ENCODE assay signal across 26 mouse cellular contexts in genomic region chr6:136868921-136869320, GRCm38 (mm10). TPM values are rescaled to one million over a fixed set of nuclear protein-coding genes. Genes with fewer than 3 reads are reported as not detected.
DNase-seq lines count a peak whose midpoint lies in the region; ATAC-seq and TF ChIP-seq lines count a peak whose summit lies in the region.
"Had no signal": no experiment of that assay in that cellular context is flagged by ENCODE, and none has a peak within 500 bp of the region (broad histone marks: within the 10 kb centered on the region; RNA-seq: fewer than 3 reads in every experiment).

No protein-coding gene starts in this region.

- no peaks in the 10 kb centered on the region for H3K9me3 ChIP-seq in limb, embryonic 14.5 days (ENCODE audit: control insufficient read depth, low read length)
- no peaks in the 10 kb centered on the region for H3K9me3 ChIP-seq in limb, embryonic 10.5 days (replicated peaks)
- H3K9me3 ChIP-seq in limb, embryonic 15.5 days, result no peaks in the 10 kb centered on the region
- H3K9me3 ChIP-seq in midbrain, embryonic 13.5 days, result no peaks in the 10 kb centered on the region
- H3K9me3 ChIP-seq: embryonic facial prominence, embryonic 12.5 days; forebrain, embryonic 13.5 days; G1E; heart, embryonic 15.5 days; hindbrain, embryonic 13.5 days had no signal

- H3K9ac ChIP-seq in limb, embryonic 14.5 days (ENCODE audit: low read depth, low read length, severe bottlenecking), result no peak overlapping the region
- no peak overlapping the region for H3K9ac ChIP-seq in limb, embryonic 15.5 days
- no peak overlapping the region for H3K9ac ChIP-seq in midbrain, embryonic 13.5 days (replicated peaks)
- H3K9ac ChIP-seq: embryonic facial prominence, embryonic 12.5 days; forebrain, embryonic 13.5 days; forebrain, postnatal 0 days; heart, embryonic 15.5 days; hindbrain, embryonic 13.5 days had no signal

- ATAC-seq in limb, embryonic 14.5 days (ENCODE audit: low FRiP score, low read depth), result no peak; the same call in 1 of the 2 replicates
- ATAC-seq in limb, embryonic 15.5 days (ENCODE audit: insufficient number of reproducible peaks, low FRiP score, low TSS enrichment, low read depth), result no peak
- no peak for ATAC-seq in midbrain, embryonic 13.5 days
- ATAC-seq: activated CD4-positive, CD25-positive, alpha-beta regulatory T cell, adult 4 months; CD4-positive, CD25-positive, alpha-beta regulatory T cell, adult 4 months; forebrain, embryonic 13.5 days; forebrain, postnatal 0 days; hindbrain, postnatal 0 days; Patski had no signal

- no peak overlapping the region for H3K4me3 ChIP-seq in limb, embryonic 14.5 days (replicated peaks; ENCODE audit: low read length)
- H3K4me3 ChIP-seq in limb, embryonic 10.5 days, result no peak overlapping the region
- H3K4me3 ChIP-seq in limb, embryonic 15.5 days, result no peak overlapping the region
- no peak overlapping the region for H3K4me3 ChIP-seq in midbrain, embryonic 13.5 days (replicated peaks)
- H3K4me3 ChIP-seq: embryonic facial prominence, embryonic 12.5 days; forebrain, embryonic 13.5 days; heart, adult 2 months; heart, embryonic 15.5 days; hindbrain, embryonic 13.5 days had no signal

- H3K4me1 ChIP-seq in limb, embryonic 14.5 days (ENCODE audit: control insufficient read depth, insufficient read depth, low read length), result peaks cover 19% of the 10 kb centered on the region
- H3K4me1 ChIP-seq in limb, embryonic 10.5 days, result 0 out of 2 replicates have a peak, but pooled peaks cover 4% of the 10 kb centered on the region
- peaks cover 22% of the 10 kb centered on the region for H3K4me1 ChIP-seq in limb, embryonic 15.5 days
- no peaks in the 10 kb centered on the region for H3K4me1 ChIP-seq in midbrain, embryonic 13.5 days (replicated peaks)
- H3K4me1 ChIP-seq: forebrain, embryonic 13.5 days; hindbrain, embryonic 13.5 days had no signal

- peak; percentile 43 for DNase-seq in limb, embryonic 14.5 days (ENCODE audit: low spot score)
- no peak for DNase-seq in limb, embryonic 10.5 days (ENCODE audit: low spot score)
- peak; percentile 58 for DNase-seq in 3T3-L1 (ENCODE audit: low read depth, low spot score)
- DNase-seq in NIH3T3 (ENCODE audit: low read depth), result peak; percentile 62
- DNase-seq: adrenal gland, adult 2 months; adrenal gland, postnatal 25 days; B cell, adult 2 months; cerebellum, adult 8-10 months; cerebellum, postnatal 14 days; embryo, embryonic 11 days; forebrain, postnatal 0 days; gastrocnemius, postnatal 10 days; heart, adult 2 months; heart, postnatal 14 days had no signal

- no peak overlapping the region for H3K27ac ChIP-seq in limb, embryonic 14.5 days (replicated peaks; ENCODE audit: low read depth, low read length)
- no peak overlapping the region for H3K27ac ChIP-seq in limb, embryonic 10.5 days
- H3K27ac ChIP-seq in limb, embryonic 15.5 days, result 0 out of 2 replicates have a peak overlapping the region, but pooled peaks have one; percentile 38
- H3K27ac ChIP-seq in midbrain, embryonic 13.5 days, result no peak overlapping the region
- H3K27ac ChIP-seq: embryonic facial prominence, embryonic 12.5 days; forebrain, embryonic 13.5 days; heart, adult 2 months; heart, embryonic 15.5 days; hindbrain, embryonic 13.5 days; hindbrain, postnatal 0 days had no signal

- no peak for TF ChIP-seq POLR2A in limb, embryonic 14.5 days (IDR thresholded peaks at IDR 0.05; ENCODE audit: borderline replicate concordance, extremely low read depth, insufficient read depth, insufficient read length)

- 63% methylated on average over 5 of the region's 5 CpGs for WGBS in limb, embryonic 14.5 days
- 85% methylated on average over 5 of the region's 5 CpGs for WGBS in limb, embryonic 10.5 days
- 53% methylated on average over 5 of the region's 5 CpGs for WGBS in limb, embryonic 15.5 days
- 89% methylated on average over 5 of the region's 5 CpGs for WGBS in midbrain, embryonic 13.5 days

- H3K36me3 ChIP-seq in limb, embryonic 14.5 days (ENCODE audit: control insufficient read depth, insufficient read depth, low read length), result 0 out of 2 replicates have a peak, but pooled peaks cover 3% of the 10 kb centered on the region
- no peaks in the 10 kb centered on the region for H3K36me3 ChIP-seq in limb, embryonic 10.5 days
- peaks cover 3% of the 10 kb centered on the region; the same call in 1 of the 2 replicates for H3K36me3 ChIP-seq in limb, embryonic 15.5 days
- H3K36me3 ChIP-seq in midbrain, embryonic 13.5 days, result no peaks in the 10 kb centered on the region
- H3K36me3 ChIP-seq: embryonic facial prominence, embryonic 12.5 days; G1E; heart, embryonic 15.5 days; hindbrain, embryonic 13.5 days had no signal

- H3K4me2 ChIP-seq in limb, embryonic 14.5 days (replicated peaks; ENCODE audit: low read depth, low read length, severe bottlenecking), result no peak overlapping the region
- H3K4me2 ChIP-seq in limb, embryonic 15.5 days, result no peak overlapping the region
- no peak overlapping the region for H3K4me2 ChIP-seq in midbrain, embryonic 13.5 days (replicated peaks)
- H3K4me2 ChIP-seq: embryonic facial prominence, embryonic 12.5 days; forebrain, embryonic 13.5 days; heart, embryonic 11.5 days; heart, embryonic 15.5 days; hindbrain, embryonic 13.5 days had no signal

- H3K27me3 ChIP-seq in limb, embryonic 14.5 days (ENCODE audit: control insufficient read depth, insufficient read depth, low read length), result no peaks in the 10 kb centered on the region
- no peaks in the 10 kb centered on the region for H3K27me3 ChIP-seq in limb, embryonic 10.5 days (ENCODE audit: low read depth, poor library complexity, severe bottlenecking)
- H3K27me3 ChIP-seq in limb, embryonic 15.5 days, result no peaks in the 10 kb centered on the region
- no peaks in the 10 kb centered on the region for H3K27me3 ChIP-seq in midbrain, embryonic 13.5 days
- H3K27me3 ChIP-seq: embryonic facial prominence, embryonic 12.5 days; forebrain, embryonic 13.5 days; heart, embryonic 15.5 days; hindbrain, embryonic 13.5 days; Patski had no signal

RNA-seq across cellular contexts. Expression of gene Mgp, which starts 6.7 kb away (rescaled TPM):
- polyA plus RNA-seq in limb, embryonic 14.5 days (2012; rRNA removed), result 534 and 645 TPM in 2 replicates
- 338 and 360 TPM in 2 replicates for polyA plus RNA-seq in limb, embryonic 14.5 days (2014; fragmentation: Nextera tagmentation; extraction: Ambion mirVana)
- polyA plus RNA-seq in limb, embryonic 10.5 days (2016; fragmentation: Nextera tagmentation; extraction: Ambion mirVana), result 1.2 and 3.2 TPM in 2 replicates
- 350 and 381 TPM in 2 replicates for polyA plus RNA-seq in limb, embryonic 15.5 days (2015; fragmentation: Nextera tagmentation; extraction: Ambion mirVana)
- 2.7 TPM in 2 replicates for polyA plus RNA-seq in midbrain, embryonic 13.5 days (2015; fragmentation: Nextera tagmentation; extraction: Ambion mirVana)
- polyA plus RNA-seq: activated CD4-positive, CD25-positive, alpha-beta regulatory T cell, adult 4 months; CD4-positive, CD25-positive, alpha-beta regulatory T cell, adult 4 months; G1E had no signal

RNA-seq across cellular contexts. Expression of gene Art4, which starts 11.4 kb away (rescaled TPM):
- 2.2 and 3.1 TPM in 2 replicates for polyA plus RNA-seq in limb, embryonic 14.5 days (2012; rRNA removed)
- 2.6 and 2.8 TPM in 2 replicates for polyA plus RNA-seq in limb, embryonic 14.5 days (2014; fragmentation: Nextera tagmentation; extraction: Ambion mirVana)
- polyA plus RNA-seq in limb, embryonic 10.5 days (2016; fragmentation: Nextera tagmentation; extraction: Ambion mirVana), result 1.8 and 2.4 TPM in 2 replicates
- 2.9 and 3.9 TPM in 2 replicates for polyA plus RNA-seq in limb, embryonic 15.5 days (2015; fragmentation: Nextera tagmentation; extraction: Ambion mirVana)
- polyA plus RNA-seq in midbrain, embryonic 13.5 days (2015; fragmentation: Nextera tagmentation; extraction: Ambion mirVana), result 0.08 and 0.16 TPM in 2 replicates
- polyA plus RNA-seq: Patski had no signal

RNA-seq across cellular contexts. Expression of gene Smco3, which starts 33.7 kb away (rescaled TPM):
- polyA plus RNA-seq in limb, embryonic 14.5 days (2012; rRNA removed), result 0.92 and 0.97 TPM in 2 replicates
- polyA plus RNA-seq in limb, embryonic 14.5 days (2014; fragmentation: Nextera tagmentation; extraction: Ambion mirVana), result 1.4 and 2.0 TPM in 2 replicates
- polyA plus RNA-seq in limb, embryonic 10.5 days (2016; fragmentation: Nextera tagmentation; extraction: Ambion mirVana), result not detected in 2 replicates
- polyA plus RNA-seq in limb, embryonic 15.5 days (2015; fragmentation: Nextera tagmentation; extraction: Ambion mirVana), result 0.56 and 0.62 TPM in 2 replicates
- polyA plus RNA-seq in midbrain, embryonic 13.5 days (2015; fragmentation: Nextera tagmentation; extraction: Ambion mirVana), result 0.35 and 0.40 TPM in 2 replicates
- polyA plus RNA-seq: activated CD4-positive, CD25-positive, alpha-beta regulatory T cell, adult 4 months; adrenal gland, adult 2 months; CD4-positive, CD25-positive, alpha-beta regulatory T cell, adult 4 months; forebrain, embryonic 13.5 days; G1E; heart, embryonic 11.5 days; heart, embryonic 15.5 days had no signal

RNA-seq across cellular contexts. Expression of gene Wbp11, which starts 40.9 kb away (rescaled TPM):
- 87.0 and 96.5 TPM in 2 replicates for polyA plus RNA-seq in limb, embryonic 14.5 days (2012; rRNA removed)
- 100 and 110 TPM in 2 replicates for polyA plus RNA-seq in limb, embryonic 14.5 days (2014; fragmentation: Nextera tagmentation; extraction: Ambion mirVana)
- 164 and 168 TPM in 2 replicates for polyA plus RNA-seq in limb, embryonic 10.5 days (2016; fragmentation: Nextera tagmentation; extraction: Ambion mirVana)
- polyA plus RNA-seq in limb, embryonic 15.5 days (2015; fragmentation: Nextera tagmentation; extraction: Ambion mirVana), result 90.4 and 90.9 TPM in 2 replicates
- 89.8 and 92.5 TPM in 2 replicates for polyA plus RNA-seq in midbrain, embryonic 13.5 days (2015; fragmentation: Nextera tagmentation; extraction: Ambion mirVana)

RNA-seq across cellular contexts. Expression of gene BC049715, which starts 41.5 kb away (rescaled TPM):
- polyA plus RNA-seq in limb, embryonic 14.5 days (2012; rRNA removed), result 0.73 and 1.7 TPM in 2 replicates
- 1.3 and 1.9 TPM in 2 replicates for polyA plus RNA-seq in limb, embryonic 14.5 days (2014; fragmentation: Nextera tagmentation; extraction: Ambion mirVana)
- 1.3 and 1.4 TPM in 2 replicates for polyA plus RNA-seq in limb, embryonic 10.5 days (2016; fragmentation: Nextera tagmentation; extraction: Ambion mirVana)
- polyA plus RNA-seq in limb, embryonic 15.5 days (2015; fragmentation: Nextera tagmentation; extraction: Ambion mirVana), result 1.1 and 1.4 TPM in 2 replicates
- 1.4 and 1.7 TPM in 2 replicates for polyA plus RNA-seq in midbrain, embryonic 13.5 days (2015; fragmentation: Nextera tagmentation; extraction: Ambion mirVana)

Comparison
In these comparisons a context has a peak if more than half of its experiments do, and no peak if none do; other contexts are left out.
1. RNA of gene Mgp, which starts 6.7 kb away (polyA plus RNA-seq): 338 to 645 TPM in limb, embryonic 14.5 days and 350 to 381 TPM in limb, embryonic 15.5 days; 1.2 to 3.2 TPM in limb, embryonic 10.5 days and 2.7 TPM in midbrain, embryonic 13.5 days; every median in the first group is over 10 times any median in the second.